Mouse (Mus musculus): ENCODE data around the gene Gls.

- TF ChIP-seq POLR2A (IDR thresholded peaks at IDR 0.05; ENCODE audit: insufficient read length, low read depth): no peak
- no peak for TF ChIP-seq MYOG (IDR thresholded peaks at IDR 0.05; ENCODE audit: control insufficient read depth in 1 of 3, insufficient read depth in 1 of 3, insufficient read length in 2 of 3, low read depth in 2 of 3)
- TF ChIP-seq POLR2AphosphoS2 (IDR thresholded peaks at IDR 0.05; ENCODE audit: insufficient read length, low read depth): no peak
- TF ChIP-seq USF1 (IDR thresholded peaks at IDR 0.05; ENCODE audit: low read depth): no peak
- no peak for TF ChIP-seq CEBPB (IDR thresholded peaks at IDR 0.05; ENCODE audit: insufficient read depth, poor library complexity, severe bottlenecking)
- no peak for TF ChIP-seq TCF12 (IDR thresholded peaks at IDR 0.05; ENCODE audit: insufficient read depth, poor library complexity, severe bottlenecking)
- no peak for TF ChIP-seq MAX (IDR thresholded peaks at IDR 0.05; ENCODE audit: low read depth)
- no peak for TF ChIP-seq SRF (IDR thresholded peaks at IDR 0.05; ENCODE audit: control insufficient read depth, insufficient read length, low read depth)
These were observed 41.2 kb upstream of the Gls start for GRCm38 (mm10) chr1:52274210-52274609.

Measured in myocyte (in vitro differentiated cells).